Mouse (Mus musculus) myocyte (in vitro differentiated cells): Measurements from ENCODE around the gene Tedc1. TPM values are rescaled to one million over a fixed set of nuclear protein-coding genes. Genes with fewer than 3 reads are reported as not detected.

Experiments used
- H3K27me3 ChIP-seq: one replicate; pipeline ENCODE4 v1.6.1; 2011; ENCODE audit not compliant: control insufficient read depth, insufficient read depth, insufficient read length
- H3K36me3 ChIP-seq: one replicate; pipeline ENCODE4 v1.6.1; 2011; ENCODE audit not compliant: control insufficient read depth, insufficient read depth
- H3K4me2 ChIP-seq: one replicate; pipeline ENCODE4 v1.6.1; 2011; ENCODE audit warnings: low read depth, control low read depth
- H3K4me3 ChIP-seq: one replicate; pipeline ENCODE4 v1.5.1; 2011; ENCODE audit warnings: mild to moderate bottlenecking, control low read depth, moderate library complexity
- H3K79me2 ChIP-seq: one replicate; pipeline ENCODE4 v1.6.1; 2011; ENCODE audit not compliant: control insufficient read depth, insufficient read depth
- H3ac ChIP-seq: one replicate; pipeline ENCODE4 v1.6.1; 2011; ENCODE audit not compliant: control insufficient read depth, insufficient read length
- CEBPB ChIP-seq: IDR thresholded peaks from 2 replicates; pipeline ENCODE4 v1.6.1; 2011; ENCODE audit warnings: mild to moderate bottlenecking, moderate library complexity; ENCODE audit not compliant: poor library complexity, insufficient read depth, severe bottlenecking
- E2F4 ChIP-seq: IDR thresholded peaks from one replicate; pipeline ENCODE4 v1.6.1; 2011; ENCODE audit warnings: mild to moderate bottlenecking, control low read depth, moderate library complexity; ENCODE audit not compliant: insufficient read depth
- MAX ChIP-seq: IDR thresholded peaks from one replicate; pipeline ENCODE4 v1.6.1; 2011; ENCODE audit warnings: low read depth, mild to moderate bottlenecking, control low read depth
- MYOD1 ChIP-seq, 3 experiments: IDR thresholded peaks; one replicate each; pipeline ENCODE4 v1.6.1; 2011; ENCODE audit warnings: control low read depth in 2 of 3, low read depth in 2 of 3, mild to moderate bottlenecking in 2 of 3, moderate library complexity in 1 of 3; ENCODE audit not compliant: insufficient read length in 2 of 3, control insufficient read depth in 1 of 3
- MYOG ChIP-seq, 3 experiments: IDR thresholded peaks; one replicate each; pipeline ENCODE4 v1.6.1; 2011; ENCODE audit warnings: control low read depth in 2 of 3, low read depth in 2 of 3, mild to moderate bottlenecking in 2 of 3; ENCODE audit not compliant: insufficient read length in 2 of 3, control insufficient read depth in 1 of 3, insufficient read depth in 1 of 3
- POLR2A ChIP-seq: IDR thresholded peaks from one replicate; pipeline ENCODE4 v1.6.1; 2011; ENCODE audit warnings: low read depth, mild to moderate bottlenecking, control low read depth, moderate library complexity; ENCODE audit not compliant: insufficient read length
- POLR2AphosphoS2 ChIP-seq: IDR thresholded peaks from one replicate; pipeline ENCODE4 v1.6.1; 2011; ENCODE audit warnings: low read depth, control low read depth; ENCODE audit not compliant: insufficient read length
- REST ChIP-seq: IDR thresholded peaks from one replicate; pipeline ENCODE4 v1.6.1; 2011; ENCODE audit warnings: mild to moderate bottlenecking, control low read depth, moderate library complexity; ENCODE audit not compliant: insufficient read depth, insufficient read length
- SRF ChIP-seq: IDR thresholded peaks from one replicate; pipeline ENCODE4 v1.6.1; 2011; ENCODE audit warnings: low read depth; ENCODE audit not compliant: control insufficient read depth, insufficient read length
- TCF12 ChIP-seq: IDR thresholded peaks from one replicate; pipeline ENCODE4 v1.6.1; 2011; ENCODE audit warnings: mild to moderate bottlenecking, control low read depth; ENCODE audit not compliant: poor library complexity, insufficient read depth, severe bottlenecking
- TCF3 ChIP-seq: IDR thresholded peaks from one replicate; pipeline ENCODE4 v1.6.1; 2011; ENCODE audit warnings: low read depth, control low read depth; ENCODE audit not compliant: insufficient read length
- USF1 ChIP-seq: IDR thresholded peaks from one replicate; pipeline ENCODE4 v1.6.1; 2011; ENCODE audit warnings: low read depth, mild to moderate bottlenecking, control low read depth, moderate library complexity
- polyA plus RNA-seq: library from polyadenylated mRNA; unstranded; fragments of >200 nt; fragmentation: generic; extraction: Trizol; gene quantifications from one replicate; pipeline ENCODE4 v1.2.1, GENCODE M21; 2012; ENCODE audit warnings: missing spikeins

The Tedc1 gene
- polyA plus RNA-seq, 1 experiment: 6.6 TPM

GRCm38 (mm10) chr12:113138901-113139864 is 17.0 kb upstream of the Tedc1 start:
- TF ChIP-seq REST (no peak), POLR2AphosphoS2 (peak; percentile 79), POLR2A (peak; percentile 23)
- Histone ChIP-seq H3K4me3 (peak overlapping the region; percentile 93), H3ac (no peak overlapping the region), H3K79me2 (peaks cover 33% of the 10 kb centered on the region), H3K27me3 (no peaks in the 10 kb centered on the region), H3K36me3 (peaks cover 14% of the 10 kb centered on the region), H3K4me2 (peak overlapping the region; percentile 83)

- Histone ChIP-seq H3K79me2 (peaks cover 33% of the 10 kb centered on the region), H3K4me2 (peak within 1 kb of the TSS; percentile 96), H3ac (peak within 1 kb of the TSS; percentile 31), H3K4me3 (peak within 1 kb of the TSS; percentile 93), H3K36me3 (peaks cover 23% of the 10 kb centered on the region), H3K27me3 (no peaks in the 10 kb centered on the region)
- peak; percentile 6 for TF ChIP-seq SRF
- TF ChIP-seq TCF12: peak; percentile 23
- peak; percentile 12 for TF ChIP-seq E2F4
- peak; percentile 96 for TF ChIP-seq POLR2AphosphoS2
- TF ChIP-seq CEBPB: no peak
- no peak for TF ChIP-seq USF1
- TF ChIP-seq MAX: no peak
- TF ChIP-seq MYOD1 (IDR thresholded peaks at IDR 0.05; ENCODE audit: control insufficient read depth in 1 of 3, insufficient read length in 2 of 3, low read depth in 2 of 3): peak in 2 of 3 experiments; percentile 82 to 89
- peak; percentile 33 for TF ChIP-seq TCF3
- TF ChIP-seq MYOG (IDR thresholded peaks at IDR 0.05; ENCODE audit: control insufficient read depth in 1 of 3, insufficient read depth in 1 of 3, insufficient read length in 2 of 3, low read depth in 2 of 3): peak in 2 of 3 experiments; percentile 88 to 92
- peak; percentile 57 for TF ChIP-seq REST
- TF ChIP-seq POLR2A: peak; percentile 93
Observed at GRCm38 (mm10) chr12:113139908-113140615, 16.2 kb upstream of the Tedc1 start, which contains the start of gene Crip2. Crip2 (plus strand) TSS chr12:113140236.

GRCm38 (mm10) chr12:113140616-113141411 is 15.4 kb upstream of the Tedc1 start:
- Histone ChIP-seq H3K36me3 (peaks cover 27% of the 10 kb centered on the region), H3K4me2 (peak overlapping the region; percentile 96), H3K79me2 (peaks cover 33% of the 10 kb centered on the region), H3ac (peak overlapping the region; percentile 31), H3K4me3 (peak overlapping the region; percentile 93), H3K27me3 (no peaks in the 10 kb centered on the region)
- peak; percentile 25 for TF ChIP-seq POLR2A
- TF ChIP-seq TCF3: peak; percentile 0
- no peak for TF ChIP-seq POLR2AphosphoS2

GRCm38 (mm10) chr12:113141531-113141973 is 14.7 kb upstream of the Tedc1 start:
- Histone ChIP-seq H3K4me2 (peak overlapping the region; percentile 96), H3K36me3 (peaks cover 23% of the 10 kb centered on the region), H3K79me2 (peaks cover 33% of the 10 kb centered on the region), H3K4me3 (peak overlapping the region; percentile 93), H3ac (peak overlapping the region; percentile 31), H3K27me3 (no peaks in the 10 kb centered on the region)
- no peak for TF ChIP-seq CEBPB
- TF ChIP-seq REST: no peak
- TF ChIP-seq POLR2AphosphoS2: peak; percentile 7
